ENCODE assay signal across 27 mouse cellular contexts in genomic region chr7:67515621-67516020, GRCm38 (mm10).
A peak's percentile ranks its signal among the peaks of the same experiment; 100 is the strongest.
DNase-seq lines count a peak whose midpoint lies in the region; ATAC-seq and TF ChIP-seq lines count a peak whose summit lies in the region.
"Had no signal": no experiment of that assay in that cellular context is flagged by ENCODE, and none has a peak within 500 bp of the region (broad histone marks: within the 10 kb centered on the region; RNA-seq: fewer than 3 reads in every experiment).

No protein-coding gene starts in this region.

- peak; percentile 67 for ATAC-seq in cerebellum, adult (ENCODE audit: insufficient number of reproducible peaks, low FRiP score, low TSS enrichment)
- ATAC-seq in forebrain, embryonic 16.5 days = 0 out of 2 replicates have a peak, but pooled peaks have one; percentile 12
- no peak for ATAC-seq in forebrain, embryonic 12.5 days (ENCODE audit: low FRiP score)
- ATAC-seq: activated CD4-positive, CD25-positive, alpha-beta regulatory T cell, adult 4 months; inflammation-experienced regulatory T-cells, adult 6 months; midbrain, embryonic 15.5 days had no signal

- no peak for TF ChIP-seq POLR2A in kidney, adult 2 months (IDR thresholded peaks at IDR 0.05; ENCODE audit: low read depth, low read length)
- TF ChIP-seq POLR2A in testis, adult 2 months (IDR thresholded peaks at IDR 0.05; ENCODE audit: control insufficient read depth, low read depth, low read length) = no peak

- TF ChIP-seq CTCF in kidney, adult 2 months (conservative IDR thresholded peaks at IDR 0.05; ENCODE audit: insufficient read depth, insufficient read length, low read depth, low read length) = no peak
- TF ChIP-seq CTCF in testis, adult 2 months (IDR thresholded peaks at IDR 0.05; ENCODE audit: control insufficient read depth, insufficient read depth, insufficient replicate concordance, low read depth, low read length) = no peak

- no peaks in the 10 kb centered on the region for H3K9me3 ChIP-seq in forebrain, embryonic 16.5 days (ENCODE audit: control insufficient read depth, low read length)
- H3K9me3 ChIP-seq in forebrain, embryonic 12.5 days = no peaks in the 10 kb centered on the region
- H3K9me3 ChIP-seq: heart, embryonic 13.5 days; hindbrain, embryonic 10.5 days; hindbrain, embryonic 15.5 days; limb, embryonic 12.5 days; liver, embryonic 15.5 days; midbrain, embryonic 15.5 days; neural tube, embryonic 15.5 days had no signal

- H3K27me3 ChIP-seq in forebrain, embryonic 16.5 days (replicated peaks; ENCODE audit: control insufficient read depth, insufficient read depth, low read length) = no peaks in the 10 kb centered on the region
- no peaks in the 10 kb centered on the region for H3K27me3 ChIP-seq in forebrain, embryonic 12.5 days
- no peaks in the 10 kb centered on the region for H3K27me3 ChIP-seq in kidney, adult 2 months (replicated peaks; ENCODE audit: control insufficient read depth, insufficient read depth, low read length)
- no peaks in the 10 kb centered on the region for H3K27me3 ChIP-seq in testis, adult 2 months (ENCODE audit: control insufficient read depth, insufficient read depth, low read length)
- H3K27me3 ChIP-seq: CH12.LX; heart, embryonic 13.5 days; hindbrain, embryonic 15.5 days; limb, embryonic 12.5 days; liver, embryonic 15.5 days; midbrain, embryonic 15.5 days; neural tube, embryonic 15.5 days had no signal

- H3K4me1 ChIP-seq in forebrain, embryonic 16.5 days (replicated peaks; ENCODE audit: control insufficient read depth, insufficient read depth, low read length) = peaks cover 6% of the 10 kb centered on the region; the same call in 1 of the 2 replicates
- no peaks in the 10 kb centered on the region for H3K4me1 ChIP-seq in forebrain, embryonic 12.5 days
- H3K4me1 ChIP-seq in kidney, adult 2 months (ENCODE audit: control insufficient read depth, insufficient read depth, low read length) = no peaks in the 10 kb centered on the region
- no peaks in the 10 kb centered on the region for H3K4me1 ChIP-seq in testis, adult 2 months (ENCODE audit: control insufficient read depth, insufficient read depth, low read length)
- H3K4me1 ChIP-seq: limb, embryonic 12.5 days; liver, embryonic 15.5 days; midbrain, embryonic 15.5 days had no signal

- DNase-seq in cerebellum, postnatal 14 days = no peak
- peak; percentile 17 for DNase-seq in kidney, adult 2 months
- DNase-seq in kidney, postnatal 14 days = no peak
- DNase-seq in testis, postnatal 10 days (ENCODE audit: low spot score) = no peak
- DNase-seq: adrenal gland, adult 2 months; retina, postnatal 1 day; right cerebral cortex, postnatal 25 days; spleen, adult 18-20 months; thymus, adult 2 months; thymus, postnatal 36 days had no signal

- H3K27ac ChIP-seq in forebrain, embryonic 16.5 days (ENCODE audit: low read length) = no peak overlapping the region
- no peak overlapping the region for H3K27ac ChIP-seq in forebrain, embryonic 12.5 days
- H3K27ac ChIP-seq in kidney, adult 2 months (ENCODE audit: insufficient read depth, low read depth, low read length) = no peak overlapping the region
- peak overlapping the region; percentile 17; the same call in 1 of the 2 replicates for H3K27ac ChIP-seq in testis, adult 2 months (ENCODE audit: control insufficient read depth, insufficient read depth, low read depth, low read length)
- H3K27ac ChIP-seq: hindbrain, embryonic 15.5 days; left cerebral cortex, adult 2 months; limb, embryonic 12.5 days; liver, embryonic 15.5 days; midbrain, embryonic 15.5 days; neural tube, embryonic 15.5 days had no signal

- no peak overlapping the region for H3K4me3 ChIP-seq in forebrain, embryonic 16.5 days (replicated peaks; ENCODE audit: low read length)
- H3K4me3 ChIP-seq in forebrain, embryonic 12.5 days (replicated peaks) = no peak overlapping the region
- H3K4me3 ChIP-seq in kidney, adult 2 months (ENCODE audit: insufficient read depth, low read depth, low read length) = no peak overlapping the region
- H3K4me3 ChIP-seq in testis, adult 2 months (ENCODE audit: control insufficient read depth, low read depth, low read length) = no peak overlapping the region
- H3K4me3 ChIP-seq: erythroblast, embryonic 14.5 days; heart, embryonic 13.5 days; hindbrain, embryonic 10.5 days; hindbrain, embryonic 15.5 days; left cerebral cortex, adult 2 months; limb, embryonic 12.5 days; liver, embryonic 15.5 days; midbrain, embryonic 15.5 days; neural tube, embryonic 15.5 days had no signal

- H3K4me2 ChIP-seq in forebrain, embryonic 16.5 days (ENCODE audit: low read length) = no peak overlapping the region
- no peak overlapping the region for H3K4me2 ChIP-seq in forebrain, embryonic 12.5 days
- H3K4me2 ChIP-seq: hindbrain, embryonic 15.5 days; limb, embryonic 12.5 days; liver, embryonic 15.5 days; lung, embryonic 14.5 days; midbrain, embryonic 15.5 days; neural tube, embryonic 15.5 days had no signal

- no peaks in the 10 kb centered on the region for H3K36me3 ChIP-seq in forebrain, embryonic 16.5 days (ENCODE audit: control insufficient read depth, insufficient read depth)
- H3K36me3 ChIP-seq in forebrain, embryonic 12.5 days (replicated peaks) = no peaks in the 10 kb centered on the region
- no peaks in the 10 kb centered on the region for H3K36me3 ChIP-seq in kidney, adult 2 months (ENCODE audit: control insufficient read depth, insufficient read depth, low read length)
- no peaks in the 10 kb centered on the region for H3K36me3 ChIP-seq in testis, adult 2 months (ENCODE audit: control insufficient read depth, insufficient read depth, low read length)
- H3K36me3 ChIP-seq: heart, embryonic 13.5 days; hindbrain, embryonic 10.5 days; limb, embryonic 12.5 days; liver, embryonic 15.5 days; midbrain, embryonic 15.5 days; neural tube, embryonic 15.5 days had no signal

- WGBS in forebrain, embryonic 16.5 days = 88% methylated on average over 9 of the region's 9 CpGs
- WGBS in forebrain, embryonic 12.5 days = 90% methylated on average over 9 of the region's 9 CpGs
- 84% methylated on average over 9 of the region's 9 CpGs for WGBS in kidney, adult 2 months

- no peak overlapping the region for H3K9ac ChIP-seq in forebrain, embryonic 16.5 days (replicated peaks; ENCODE audit: low read depth, low read length)
- no peak overlapping the region for H3K9ac ChIP-seq in forebrain, embryonic 12.5 days
- H3K9ac ChIP-seq: heart, embryonic 13.5 days; hindbrain, embryonic 15.5 days; limb, embryonic 12.5 days; liver, embryonic 15.5 days; lung, embryonic 14.5 days; midbrain, embryonic 15.5 days; neural tube, embryonic 15.5 days had no signal
